Mouse (Mus musculus) liver, embryonic 14.5 days (tissue): ENCODE measurements around the gene Rasgrp4. TPM values are rescaled to one million over a fixed set of nuclear protein-coding genes. Genes with fewer than 3 reads are reported as not detected.

Experiments
- ATAC-seq: fragments of 200-750 bp; cut with Nextera tagmentation; 2 replicates; pipeline ENCODE4 v1.8.0; 2017; ENCODE audit warnings: moderate number of reproducible peaks, mild to moderate bottlenecking, moderate library complexity; ENCODE audit not compliant: insufficient read depth
- DNase-seq, 3 experiments: peaks; one replicate each; pipeline ENCODE4 v3.0.0-alpha.2; 2012 to 2013; ENCODE audit warnings: low read depth in 3 of 3, low spot score in 3 of 3
- H3K27ac ChIP-seq: fragments of 300-500 bp; sonication (generic); 2 replicates; pipeline ENCODE4 v1.5.1; 2014; ENCODE audit warnings: moderate library complexity, mild to moderate bottlenecking, control low read depth, inconsistent platforms
- H3K27me3 ChIP-seq: fragments of 300-500 bp; sonication (generic); 2 replicates; pipeline ENCODE4 v1.6.1; 2014; ENCODE audit warnings: mild to moderate bottlenecking, low read length, moderate library complexity; ENCODE audit not compliant: control insufficient read depth, insufficient read depth
- H3K36me3 ChIP-seq: fragments of 300-500 bp; sonication (generic); replicated peaks from 2 replicates; pipeline ENCODE4 v1.6.1; 2014; ENCODE audit warnings: low read depth; ENCODE audit not compliant: control insufficient read depth, insufficient read depth
- H3K4me1 ChIP-seq, 2 experiments: fragments of 200-500 bp in 1 of 2; fragments of 300-500 bp in 1 of 2; sonication (generic) in 1 of 2; replicated peaks; 2 replicates each; pipeline ENCODE4 v1.6.1; 2012 to 2014; ENCODE audit warnings: antibody characterized with exemption in 1 of 2, inconsistent platforms in 1 of 2, low read length in 1 of 2; ENCODE audit not compliant: control insufficient read depth in 2 of 2, insufficient read depth in 2 of 2
- H3K4me2 ChIP-seq: fragments of 300-500 bp; sonication (generic); 2 replicates; pipeline ENCODE4 v1.6.1; 2014; ENCODE audit warnings: low read depth, mild to moderate bottlenecking, control low read depth, moderate library complexity
- H3K4me3 ChIP-seq, 2 experiments: fragments of 200-500 bp in 1 of 2; fragments of 300-500 bp in 1 of 2; sonication (generic) in 1 of 2; 2 replicates each; pipeline ENCODE4 v1.5.1; 2012 to 2014; ENCODE audit warnings: low read depth in 2 of 2, low read length in 2 of 2, mild to moderate bottlenecking in 2 of 2, control low read depth in 1 of 2, inconsistent platforms in 1 of 2, moderate library complexity in 1 of 2; ENCODE audit not compliant: insufficient read depth in 1 of 2
- H3K9ac ChIP-seq: fragments of 300-500 bp; sonication (generic); replicated peaks from 2 replicates; pipeline ENCODE4 v1.6.1; 2014; ENCODE audit warnings: mild to moderate bottlenecking, control low read depth, moderate library complexity
- H3K9me3 ChIP-seq: fragments of 300-500 bp; sonication (generic); 2 replicates; pipeline ENCODE4 v1.6.1; 2016; ENCODE audit warnings: low read length, mixed read lengths; ENCODE audit not compliant: control insufficient read depth
- CTCF ChIP-seq: IDR thresholded peaks from 2 replicates; pipeline ENCODE4 v1.5.1; 2016; ENCODE audit warnings: antibody characterized with exemption, low read depth, control low read depth
- EP300 ChIP-seq: IDR thresholded peaks from 2 replicates; pipeline ENCODE4 v1.6.1; 2016; ENCODE audit warnings: antibody characterized with exemption, low read depth
- WGBS: fragments of 180-500 bp; shearing (Covaris S2); extraction: QIAGEN DNeasy Blood & Tissue Kit; methylation state at CpG from one replicate; pipeline ENCODE4 v1.1.7; 2014; ENCODE audit not compliant: insufficient replicate concordance; 5-methylcytosine and 5-hydroxymethylcytosine counted together
- polyA plus RNA-seq, 2 experiments: library from polyadenylated mRNA; depleted of rRNA in 1 of 2; stranded (reverse) in 1 of 2; unstranded in 1 of 2; fragments of >200 nt; fragmentation: Nextera tagmentation in 1 of 2; extraction: Ambion mirVana in 1 of 2; gene quantifications; 2 replicates each; pipeline versions ENCODE4 v1.2.1 to v1.2.3; 2012 to 2014

Rasgrp4 gene
- polyA plus RNA-seq, 2 experiments: 0.39 to 0.96 TPM

DNA sequence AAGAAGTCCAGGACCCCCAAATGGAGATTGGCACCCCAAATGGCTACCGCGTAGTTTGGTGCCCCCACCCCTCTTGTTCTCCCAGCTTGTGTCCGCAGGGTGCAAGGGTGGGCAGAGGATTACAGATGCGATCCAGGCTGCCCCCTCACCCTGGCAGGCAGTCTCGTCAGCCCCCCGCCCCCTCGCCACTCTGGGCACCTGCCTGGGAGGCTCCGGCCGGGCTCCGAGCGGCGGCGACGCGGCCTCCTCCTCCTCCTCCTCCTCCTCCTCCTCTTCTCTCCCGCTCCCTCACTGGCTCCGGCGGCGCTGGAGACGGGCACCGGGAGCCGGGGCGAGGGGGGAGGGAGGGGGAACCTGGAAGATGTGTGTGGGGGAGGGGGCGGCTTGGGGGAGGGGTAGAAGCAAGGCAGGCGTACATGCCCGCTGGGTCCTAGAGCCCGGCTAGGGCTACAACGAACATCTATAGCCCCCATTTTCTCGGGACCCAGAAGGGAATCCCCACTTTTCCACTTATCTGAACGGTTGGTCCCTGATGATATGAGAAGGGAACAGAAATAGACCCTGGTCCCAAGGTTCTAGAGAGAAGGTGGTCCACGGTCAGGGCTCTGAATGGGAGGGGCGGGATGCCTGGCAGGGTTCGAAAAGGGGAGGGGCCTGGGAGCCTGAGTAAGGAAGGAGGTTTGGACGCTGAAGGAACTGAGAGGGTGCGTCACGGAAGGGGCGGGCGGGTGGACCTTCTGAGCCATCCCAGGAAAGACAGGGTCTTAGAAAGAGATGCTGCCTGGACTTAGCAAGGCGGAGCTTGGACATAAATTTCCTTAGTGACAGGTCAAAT, 34.8 kb downstream of the Rasgrp4 start:
- H3K4me3 ChIP-seq: peak overlapping the region; percentile 34 to 53
- peak in 1 of 3 experiments; percentile 42 for DNase-seq
- peaks cover 54% of the 10 kb centered on the region for H3K27me3 ChIP-seq
- no peak overlapping the region for H3K27ac ChIP-seq
- WGBS: 1% methylated on average over 38 of the region's 39 CpGs
- H3K4me2 ChIP-seq: peak overlapping the region; percentile 61
- no peak for TF ChIP-seq EP300
- TF ChIP-seq CTCF: no peak
- ATAC-seq: peak; percentile 53; the same call in 1 of the 2 replicates
- peaks cover 2 to 6% of the 10 kb centered on the region in 2 experiments; a peak in 1 of 4 replicates for H3K4me1 ChIP-seq
- peaks cover 4% of the 10 kb centered on the region for H3K36me3 ChIP-seq
- no peak overlapping the region for H3K9ac ChIP-seq
- H3K9me3 ChIP-seq: no peaks in the 10 kb centered on the region

GRCm38 (mm10) chr7:29170066-29170754, 35.6 kb downstream of the Rasgrp4 start, which contains the start of the genes Ggn and Spred3:
Gene Ggn (plus strand): TSS chr7:29170210.
Gene Spred3 (minus strand): TSS chr7:29170411.
- peak; percentile 52 to 71 (median 56) for DNase-seq
- Histone ChIP-seq H3K36me3 (peaks cover 7% of the 10 kb centered on the region), H3K4me2 (peak within 1 kb of the TSS; percentile 61), H3K4me1 (peaks cover 2 to 6% of the 10 kb centered on the region in 2 experiments; a peak in 1 of 4 replicates), H3K27me3 (peaks cover 54% of the 10 kb centered on the region), H3K9me3 (no peaks in the 10 kb centered on the region), H3K9ac (peak within 1 kb of the TSS; percentile 7; the same call in 1 of the 2 replicates), H3K4me3 (peak within 1 kb of the TSS; percentile 35 to 53), H3K27ac (no peak within 1 kb of the TSS)
- TF ChIP-seq EP300 (no peak), CTCF (no peak)
- under 1% methylated on average over 30 of the region's 30 CpGs for WGBS
- peak; percentile 53 for ATAC-seq

- TF ChIP-seq CTCF (no peak), EP300 (no peak)
- ATAC-seq (no peak; the same call in 1 of the 2 replicates), DNase-seq (no peak)
- WGBS: 1% methylated on average over 41 of the region's 43 CpGs
- Histone ChIP-seq H3K4me2 (peak overlapping the region; percentile 61), H3K27me3 (peaks cover 54% of the 10 kb centered on the region), H3K4me3 (peak overlapping the region; percentile 35 to 53; a peak in 3 of 4 replicates), H3K9me3 (no peaks in the 10 kb centered on the region), H3K27ac (no peak overlapping the region), H3K4me1 (peaks cover 2 to 6% of the 10 kb centered on the region in 2 experiments; a peak in 1 of 4 replicates), H3K36me3 (peaks cover 15% of the 10 kb centered on the region), H3K9ac (peak overlapping the region; percentile 7; the same call in 1 of the 2 replicates)
Observed at GRCm38 (mm10) chr7:29170755-29171561, 36.3 kb downstream of the Rasgrp4 start.

GRCm38 (mm10) chr7:29171562-29172097, 37.0 kb downstream of the Rasgrp4 start:
- DNase-seq: no peak
- TF ChIP-seq CTCF (no peak), EP300 (no peak)
- H3K27ac ChIP-seq: no peak overlapping the region
- no peaks in the 10 kb centered on the region for H3K9me3 ChIP-seq
- WGBS: 6% methylated on average over 34 of the region's 34 CpGs
- H3K4me1 ChIP-seq: peaks cover 2 to 6% of the 10 kb centered on the region in 2 experiments; a peak in 1 of 4 replicates
- H3K4me2 ChIP-seq: peak overlapping the region; percentile 61
- H3K27me3 ChIP-seq: peaks cover 54% of the 10 kb centered on the region
- no peak for ATAC-seq
- peak overlapping the region in 1 of 2 experiments; percentile 53; a peak in 2 of 4 replicates for H3K4me3 ChIP-seq
- peaks cover 21% of the 10 kb centered on the region for H3K36me3 ChIP-seq
- H3K9ac ChIP-seq: no peak overlapping the region
